Mouse (Mus musculus) forebrain, embryonic 12.5 days (tissue): ENCODE results near the gene Rnf152. TPM values are rescaled to one million over a fixed set of nuclear protein-coding genes. Genes with fewer than 3 reads are reported as not detected.
A peak's percentile ranks its signal among the peaks of the same experiment; 100 is the strongest.

Source experiments
- ATAC-seq: fragments of 200-750 bp; cut with Nextera tagmentation; 2 replicates; pipeline ENCODE4 v1.8.0; 2017; ENCODE audit warnings: moderate TSS enrichment; ENCODE audit not compliant: low FRiP score
- H3K27ac ChIP-seq: fragments of 300-500 bp; sonication (generic); 2 replicates; pipeline ENCODE4 v1.5.1; 2016; ENCODE audit warnings: mild to moderate bottlenecking
- H3K27me3 ChIP-seq: fragments of 300-500 bp; sonication (generic); 2 replicates; pipeline ENCODE4 v1.6.1; 2016; ENCODE audit warnings: mild to moderate bottlenecking
- H3K36me3 ChIP-seq: fragments of 300-500 bp; sonication (generic); replicated peaks from 2 replicates; pipeline ENCODE4 v1.6.1; 2016; ENCODE audit warnings: mild to moderate bottlenecking
- H3K4me1 ChIP-seq: fragments of 300-500 bp; sonication (generic); 2 replicates; pipeline ENCODE4 v1.6.1; 2016
- H3K4me2 ChIP-seq: fragments of 300-500 bp; sonication (generic); 2 replicates; pipeline ENCODE4 v1.6.1; 2016; ENCODE audit warnings: mild to moderate bottlenecking, moderate library complexity
- H3K4me3 ChIP-seq: fragments of 300-500 bp; sonication (generic); replicated peaks from 2 replicates; pipeline ENCODE4 v1.5.1; 2016; ENCODE audit warnings: mild to moderate bottlenecking
- H3K9ac ChIP-seq: fragments of 300-500 bp; sonication (generic); 2 replicates; pipeline ENCODE4 v1.6.1; 2016; ENCODE audit warnings: mild to moderate bottlenecking
- H3K9me3 ChIP-seq: fragments of 300-500 bp; sonication (generic); 2 replicates; pipeline ENCODE4 v1.6.1; 2016
- WGBS: fragments of 180-500 bp; shearing (Covaris S2); methylation state at CpG from one replicate; pipeline ENCODE4 v1.1.7; 2016; 5-methylcytosine and 5-hydroxymethylcytosine counted together
- polyA plus RNA-seq: library from polyadenylated mRNA; unstranded; fragments of >200 nt; fragmentation: Nextera tagmentation; extraction: Ambion mirVana; gene quantifications from 2 replicates; pipeline ENCODE4 v1.2.1, GENCODE M21; 2016

Rnf152 gene
- polyA plus RNA-seq, 1 experiment from 2014 or later: 3.1 TPM

- H3K4me1 ChIP-seq: no peaks in the 10 kb centered on the region; the same call in 1 of the 2 replicates
- H3K9ac ChIP-seq: no peak overlapping the region
- H3K27ac ChIP-seq: no peak overlapping the region
- H3K36me3 ChIP-seq: no peaks in the 10 kb centered on the region
- H3K4me3 ChIP-seq: no peak overlapping the region
- H3K27me3 ChIP-seq: no peaks in the 10 kb centered on the region
- WGBS: 85% methylated on average over 4 of the region's 4 CpGs
- no peaks in the 10 kb centered on the region for H3K9me3 ChIP-seq
- ATAC-seq: no peak
- no peak overlapping the region for H3K4me2 ChIP-seq
These were observed 19.1 kb downstream of the Rnf152 start for GRCm38 (mm10) chr1:105337397-105337796.

- Histone ChIP-seq H3K9me3 (no peaks in the 10 kb centered on the region), H3K9ac (no peak overlapping the region), H3K27ac (no peak overlapping the region), H3K4me3 (no peak overlapping the region), H3K4me1 (peaks cover 8% of the 10 kb centered on the region; the same call in 1 of the 2 replicates), H3K36me3 (no peaks in the 10 kb centered on the region), H3K4me2 (no peak overlapping the region), H3K27me3 (no peaks in the 10 kb centered on the region)
- ATAC-seq: no peak
- WGBS: 85% methylated on average over 5 of the region's 5 CpGs
These were observed 20.4 kb downstream of the Rnf152 start for GRCm38 (mm10) chr1:105336096-105336495.

GRCm38 (mm10) chr1:105332087-105332731, 24.3 kb downstream of the Rnf152 start:
- 85% methylated on average over 8 of the region's 8 CpGs for WGBS
- no peak overlapping the region for H3K27ac ChIP-seq
- H3K9me3 ChIP-seq: no peaks in the 10 kb centered on the region
- H3K4me3 ChIP-seq: no peak overlapping the region
- H3K27me3 ChIP-seq: no peaks in the 10 kb centered on the region
- peaks cover 8% of the 10 kb centered on the region; the same call in 1 of the 2 replicates for H3K4me1 ChIP-seq
- H3K9ac ChIP-seq: no peak overlapping the region
- no peak for ATAC-seq
- H3K36me3 ChIP-seq: no peaks in the 10 kb centered on the region
- no peak overlapping the region for H3K4me2 ChIP-seq

GRCm38 (mm10) chr1:105331605-105332004, 24.9 kb downstream of the Rnf152 start:
- no peak overlapping the region for H3K27ac ChIP-seq
- H3K4me1 ChIP-seq: peaks cover 8% of the 10 kb centered on the region; the same call in 1 of the 2 replicates
- no peak overlapping the region for H3K4me3 ChIP-seq
- no peak overlapping the region for H3K9ac ChIP-seq
- no peak for ATAC-seq
- no peak overlapping the region for H3K4me2 ChIP-seq
- H3K27me3 ChIP-seq: no peaks in the 10 kb centered on the region
- no peaks in the 10 kb centered on the region for H3K36me3 ChIP-seq
- 42% methylated on average over 5 of the region's 5 CpGs for WGBS
- no peaks in the 10 kb centered on the region for H3K9me3 ChIP-seq

GRCm38 (mm10) chr1:105330581-105331320, 25.8 kb downstream of the Rnf152 start:
- Histone ChIP-seq H3K9me3 (no peaks in the 10 kb centered on the region), H3K36me3 (no peaks in the 10 kb centered on the region), H3K27me3 (no peaks in the 10 kb centered on the region), H3K4me3 (no peak overlapping the region), H3K4me2 (no peak overlapping the region), H3K27ac (no peak overlapping the region), H3K4me1 (peaks cover 8% of the 10 kb centered on the region; the same call in 1 of the 2 replicates), H3K9ac (no peak overlapping the region)
- no peak for ATAC-seq
- 81% methylated on average over 5 of the region's 5 CpGs for WGBS

- H3K4me2 ChIP-seq: no peak overlapping the region
- WGBS: 92% methylated on average over 1 of the region's 1 CpGs
- no peak overlapping the region for H3K27ac ChIP-seq
- no peak for ATAC-seq
- peaks cover 10% of the 10 kb centered on the region for H3K4me1 ChIP-seq
- H3K9me3 ChIP-seq: no peaks in the 10 kb centered on the region
- no peak overlapping the region for H3K9ac ChIP-seq
- no peaks in the 10 kb centered on the region for H3K27me3 ChIP-seq
- H3K4me3 ChIP-seq: no peak overlapping the region
- H3K36me3 ChIP-seq: no peaks in the 10 kb centered on the region
These were observed 28.7 kb downstream of the Rnf152 start for GRCm38 (mm10) chr1:105327789-105328188.

GRCm38 (mm10) chr1:105324636-105325035, 31.9 kb downstream of the Rnf152 start:
- H3K9me3 ChIP-seq: no peaks in the 10 kb centered on the region
- H3K4me2 ChIP-seq: no peak overlapping the region
- H3K4me1 ChIP-seq: peaks cover 2% of the 10 kb centered on the region; the same call in 1 of the 2 replicates
- no peaks in the 10 kb centered on the region for H3K36me3 ChIP-seq
- H3K9ac ChIP-seq: no peak overlapping the region
- ATAC-seq: no peak
- no peak overlapping the region for H3K4me3 ChIP-seq
- H3K27me3 ChIP-seq: no peaks in the 10 kb centered on the region
- no peak overlapping the region for H3K27ac ChIP-seq
- 33% methylated on average over 4 of the region's 4 CpGs for WGBS

- 71% methylated on average over 3 of the region's 3 CpGs for WGBS
- Histone ChIP-seq H3K27me3 (no peaks in the 10 kb centered on the region), H3K9ac (no peak overlapping the region), H3K9me3 (no peaks in the 10 kb centered on the region), H3K27ac (no peak overlapping the region), H3K4me1 (peaks cover 10% of the 10 kb centered on the region), H3K4me2 (no peak overlapping the region), H3K4me3 (no peak overlapping the region), H3K36me3 (no peaks in the 10 kb centered on the region)
- ATAC-seq: no peak
These were observed 42.3 kb downstream of the Rnf152 start for GRCm38 (mm10) chr1:105314010-105314800.

- no peak overlapping the region for H3K4me2 ChIP-seq
- no peaks in the 10 kb centered on the region for H3K27me3 ChIP-seq
- no peak overlapping the region for H3K4me3 ChIP-seq
- H3K9ac ChIP-seq: no peak overlapping the region
- peaks cover 10% of the 10 kb centered on the region for H3K4me1 ChIP-seq
- no peak overlapping the region for H3K27ac ChIP-seq
- no peaks in the 10 kb centered on the region for H3K36me3 ChIP-seq
- WGBS: 71% methylated on average over 2 of the region's 2 CpGs
- no peak for ATAC-seq
- H3K9me3 ChIP-seq: no peaks in the 10 kb centered on the region
These were observed 44.0 kb downstream of the Rnf152 start for GRCm38 (mm10) chr1:105312601-105312901.

- WGBS: 95% methylated on average over 1 of the region's 1 CpGs
- Histone ChIP-seq H3K4me2 (no peak overlapping the region), H3K9me3 (no peaks in the 10 kb centered on the region), H3K4me1 (peaks cover 10% of the 10 kb centered on the region), H3K9ac (no peak overlapping the region), H3K36me3 (no peaks in the 10 kb centered on the region), H3K27me3 (no peaks in the 10 kb centered on the region), H3K4me3 (no peak overlapping the region), H3K27ac (no peak overlapping the region)
- no peak for ATAC-seq
These were observed 44.5 kb downstream of the Rnf152 start for GRCm38 (mm10) chr1:105311899-105312600.

- 0 out of 2 replicates have a peak overlapping the region, but pooled peaks have one; percentile 19 for H3K27ac ChIP-seq
- no peak overlapping the region for H3K9ac ChIP-seq
- no peaks in the 10 kb centered on the region for H3K9me3 ChIP-seq
- H3K36me3 ChIP-seq: no peaks in the 10 kb centered on the region
- ATAC-seq: peak; percentile 72; the same call in 1 of the 2 replicates
- no peak overlapping the region for H3K4me2 ChIP-seq
- no peaks in the 10 kb centered on the region for H3K27me3 ChIP-seq
- no peak overlapping the region for H3K4me3 ChIP-seq
- H3K4me1 ChIP-seq: no peaks in the 10 kb centered on the region
- WGBS: 58% methylated on average over 6 of the region's 6 CpGs
These were observed 54.3 kb downstream of the Rnf152 start for GRCm38 (mm10) chr1:105302164-105302563.

GRCm38 (mm10) chr1:105301764-105302163, 54.7 kb downstream of the Rnf152 start:
- ATAC-seq: no peak; the same call in 1 of the 2 replicates
- Histone ChIP-seq H3K27ac (0 out of 2 replicates have a peak overlapping the region, but pooled peaks have one; percentile 19), H3K4me3 (no peak overlapping the region), H3K36me3 (no peaks in the 10 kb centered on the region), H3K4me2 (no peak overlapping the region), H3K9ac (no peak overlapping the region), H3K4me1 (no peaks in the 10 kb centered on the region), H3K9me3 (no peaks in the 10 kb centered on the region), H3K27me3 (no peaks in the 10 kb centered on the region)
- 90% methylated on average over 9 of the region's 9 CpGs for WGBS
